Mouse (Mus musculus) neural tube, embryonic 15.5 days (tissue): ENCODE results near the gene Tmcc3. TPM values are rescaled to one million over a fixed set of nuclear protein-coding genes. Genes with fewer than 3 reads are reported as not detected.
A peak's percentile ranks its signal among the peaks of the same experiment; 100 is the strongest.

Experiments
- ATAC-seq: fragments of 200-750 bp; cut with Nextera tagmentation; 2 replicates; pipeline ENCODE4 v1.8.0; 2017; ENCODE audit warnings: mild to moderate bottlenecking, moderate TSS enrichment, moderate library complexity; ENCODE audit not compliant: low FRiP score
- H3K27ac ChIP-seq: fragments of 300-500 bp; sonication (generic); replicated peaks from 2 replicates; pipeline ENCODE4 v1.5.1; 2015; ENCODE audit warnings: mild to moderate bottlenecking, inconsistent platforms
- H3K27me3 ChIP-seq: fragments of 300-500 bp; sonication (generic); replicated peaks from 2 replicates; pipeline ENCODE4 v1.6.1; 2015; ENCODE audit warnings: inconsistent platforms
- H3K36me3 ChIP-seq: fragments of 300-500 bp; sonication (generic); 2 replicates; pipeline ENCODE4 v1.6.1; 2015; ENCODE audit warnings: inconsistent platforms
- H3K4me1 ChIP-seq: fragments of 300-500 bp; sonication (generic); 2 replicates; pipeline ENCODE4 v1.6.1; 2015; ENCODE audit warnings: inconsistent platforms
- H3K4me2 ChIP-seq: fragments of 300-500 bp; sonication (generic); 2 replicates; pipeline ENCODE4 v1.6.1; 2015; ENCODE audit warnings: inconsistent platforms, mild to moderate bottlenecking, moderate library complexity
- H3K4me3 ChIP-seq: fragments of 300-500 bp; sonication (generic); replicated peaks from 2 replicates; pipeline ENCODE4 v1.5.1; 2015; ENCODE audit warnings: mild to moderate bottlenecking, inconsistent platforms
- H3K9ac ChIP-seq: fragments of 300-500 bp; sonication (generic); replicated peaks from 2 replicates; pipeline ENCODE4 v1.6.1; 2015; ENCODE audit warnings: mild to moderate bottlenecking, inconsistent platforms
- H3K9me3 ChIP-seq: fragments of 300-500 bp; sonication (generic); replicated peaks from 2 replicates; pipeline ENCODE4 v1.6.1; 2016; ENCODE audit warnings: inconsistent platforms
- WGBS: fragments of 180-500 bp; shearing (Covaris S2); methylation state at CpG from one replicate; pipeline ENCODE4 v1.1.7; 2015; ENCODE audit warnings: mixed read lengths; 5-methylcytosine and 5-hydroxymethylcytosine counted together
- polyA plus RNA-seq: library from polyadenylated mRNA; unstranded; fragments of >200 nt; fragmentation: Nextera tagmentation; extraction: Ambion mirVana; gene quantifications from 2 replicates; pipeline ENCODE4 v1.2.1, GENCODE M21; 2015

Tmcc3 gene
- polyA plus RNA-seq, 1 experiment from 2014 or later = 17.6 TPM

DNA sequence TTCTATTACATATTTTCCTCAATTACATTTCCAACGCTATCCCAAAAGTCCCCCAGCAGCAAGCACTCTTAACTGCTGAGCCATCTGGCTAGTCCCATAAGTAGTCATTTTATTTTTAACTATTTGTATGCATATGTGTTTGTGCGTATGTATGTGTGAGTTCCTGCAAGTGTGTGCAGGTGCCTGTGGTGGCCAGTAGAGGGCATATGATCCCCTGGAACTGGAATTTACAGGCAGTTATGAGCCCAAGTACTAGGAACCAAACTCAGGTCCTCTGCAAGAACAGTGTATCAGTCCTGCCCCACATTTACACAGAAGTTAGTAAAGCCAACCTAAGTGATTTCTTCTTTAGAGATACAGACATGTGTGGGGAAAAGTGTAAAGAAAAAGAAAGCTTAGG, 68.3 kb downstream of the Tmcc3 start:
- H3K27me3 ChIP-seq = no peaks in the 10 kb centered on the region
- H3K4me2 ChIP-seq = no peak overlapping the region
- no peak overlapping the region for H3K9ac ChIP-seq
- ATAC-seq = no peak
- no peak overlapping the region for H3K27ac ChIP-seq
- H3K36me3 ChIP-seq = no peaks in the 10 kb centered on the region
- H3K9me3 ChIP-seq = peaks cover 4% of the 10 kb centered on the region; the same call in 1 of the 2 replicates
- no peak overlapping the region for H3K4me3 ChIP-seq
- WGBS = 62% methylated on average over 2 of the region's 2 CpGs
- peaks cover 19% of the 10 kb centered on the region for H3K4me1 ChIP-seq

- no peaks in the 10 kb centered on the region for H3K27me3 ChIP-seq
- peaks cover 19% of the 10 kb centered on the region for H3K4me1 ChIP-seq
- no peak overlapping the region for H3K9ac ChIP-seq
- no peaks in the 10 kb centered on the region for H3K36me3 ChIP-seq
- peaks cover 12% of the 10 kb centered on the region for H3K9me3 ChIP-seq
- no peak overlapping the region for H3K4me2 ChIP-seq
- WGBS = 70% methylated on average over 9 of the region's 9 CpGs
- no peak overlapping the region for H3K4me3 ChIP-seq
- ATAC-seq = no peak
- H3K27ac ChIP-seq = no peak overlapping the region; the same call in 1 of the 2 replicates
Observed at GRCm38 (mm10) chr10:94380662-94381392, 69.1 kb downstream of the Tmcc3 start.

- WGBS = 89% methylated on average over 4 of the region's 4 CpGs
- no peak overlapping the region for H3K4me2 ChIP-seq
- no peak overlapping the region for H3K9ac ChIP-seq
- H3K9me3 ChIP-seq = peaks cover 14% of the 10 kb centered on the region
- no peak for ATAC-seq
- H3K27me3 ChIP-seq = no peaks in the 10 kb centered on the region
- no peaks in the 10 kb centered on the region for H3K36me3 ChIP-seq
- H3K4me3 ChIP-seq = no peak overlapping the region
- peaks cover 19% of the 10 kb centered on the region for H3K4me1 ChIP-seq
- H3K27ac ChIP-seq = no peak overlapping the region
Observed at GRCm38 (mm10) chr10:94381393-94381740, 69.6 kb downstream of the Tmcc3 start.

- H3K4me2 ChIP-seq = no peak overlapping the region
- peaks cover 14% of the 10 kb centered on the region for H3K9me3 ChIP-seq
- no peak overlapping the region for H3K4me3 ChIP-seq
- peaks cover 18% of the 10 kb centered on the region for H3K4me1 ChIP-seq
- no peaks in the 10 kb centered on the region for H3K27me3 ChIP-seq
- 67% methylated on average over 14 of the region's 14 CpGs for WGBS
- no peak overlapping the region for H3K9ac ChIP-seq
- H3K36me3 ChIP-seq = no peaks in the 10 kb centered on the region
- H3K27ac ChIP-seq = no peak overlapping the region
- ATAC-seq = no peak
Observed at GRCm38 (mm10) chr10:94382618-94383017, 70.9 kb downstream of the Tmcc3 start.

GRCm38 (mm10) chr10:94383565-94383964, 71.8 kb downstream of the Tmcc3 start:
- no peak for ATAC-seq
- Histone ChIP-seq H3K4me3 (no peak overlapping the region), H3K9me3 (peaks cover 14% of the 10 kb centered on the region), H3K4me1 (peaks cover 9% of the 10 kb centered on the region), H3K27ac (no peak overlapping the region), H3K27me3 (no peaks in the 10 kb centered on the region), H3K4me2 (no peak overlapping the region), H3K36me3 (no peaks in the 10 kb centered on the region), H3K9ac (no peak overlapping the region)
- WGBS = 81% methylated on average over 6 of the region's 6 CpGs

- no peak overlapping the region for H3K4me2 ChIP-seq
- no peaks in the 10 kb centered on the region for H3K4me1 ChIP-seq
- no peak for ATAC-seq
- H3K9me3 ChIP-seq = peaks cover 14% of the 10 kb centered on the region
- 68% methylated on average over 6 of the region's 6 CpGs for WGBS
- H3K36me3 ChIP-seq = no peaks in the 10 kb centered on the region
- no peak overlapping the region for H3K27ac ChIP-seq
- H3K4me3 ChIP-seq = no peak overlapping the region
- no peaks in the 10 kb centered on the region for H3K27me3 ChIP-seq
- no peak overlapping the region for H3K9ac ChIP-seq
Observed at GRCm38 (mm10) chr10:94389219-94389618, 77.5 kb downstream of the Tmcc3 start.

GRCm38 (mm10) chr10:94391049-94391448, 79.3 kb downstream of the Tmcc3 start:
- H3K4me3 ChIP-seq = no peak overlapping the region
- 82% methylated on average over 5 of the region's 5 CpGs for WGBS
- ATAC-seq = no peak
- H3K4me1 ChIP-seq = no peaks in the 10 kb centered on the region
- no peaks in the 10 kb centered on the region for H3K36me3 ChIP-seq
- H3K9me3 ChIP-seq = 0 out of 2 replicates have a peak, but pooled peaks cover under 1% of the 10 kb centered on the region
- H3K27ac ChIP-seq = no peak overlapping the region
- no peaks in the 10 kb centered on the region for H3K27me3 ChIP-seq
- H3K9ac ChIP-seq = no peak overlapping the region
- no peak overlapping the region for H3K4me2 ChIP-seq

DNA sequence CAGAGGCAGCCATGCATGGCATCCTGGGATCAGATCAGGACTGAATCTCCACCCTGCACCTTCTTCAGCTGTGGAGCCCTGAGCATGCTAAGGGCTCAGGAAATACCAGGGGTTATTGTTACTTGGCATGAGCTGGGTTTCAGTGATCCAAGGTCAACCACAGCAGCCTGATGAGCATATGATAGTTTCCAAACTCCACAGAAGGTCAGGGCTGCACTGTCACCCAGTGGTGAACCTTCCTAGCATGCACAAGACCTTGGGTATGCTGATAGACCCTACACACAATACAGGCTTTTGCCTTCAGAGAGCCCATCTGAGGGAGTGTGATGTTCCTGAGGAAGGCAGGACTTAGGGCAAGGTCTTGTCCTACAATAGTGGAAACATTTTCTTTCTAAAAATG, 82.5 kb downstream of the Tmcc3 start:
- Histone ChIP-seq H3K4me3 (no peak overlapping the region), H3K27ac (no peak overlapping the region), H3K4me1 (peaks cover 9% of the 10 kb centered on the region), H3K9me3 (no peaks in the 10 kb centered on the region), H3K9ac (no peak overlapping the region), H3K36me3 (no peaks in the 10 kb centered on the region), H3K4me2 (no peak overlapping the region), H3K27me3 (no peaks in the 10 kb centered on the region)
- no peak for ATAC-seq

GRCm38 (mm10) chr10:94397833-94398596, 86.3 kb downstream of the Tmcc3 start:
- Histone ChIP-seq H3K27me3 (no peaks in the 10 kb centered on the region), H3K9me3 (no peaks in the 10 kb centered on the region), H3K9ac (no peak overlapping the region), H3K4me3 (no peak overlapping the region), H3K36me3 (no peaks in the 10 kb centered on the region), H3K4me1 (peaks cover 9% of the 10 kb centered on the region), H3K27ac (peak overlapping the region; percentile 51; the same call in 1 of the 2 replicates), H3K4me2 (peak overlapping the region; percentile 20; the same call in 1 of the 2 replicates)
- peak; percentile 36; the same call in 1 of the 2 replicates for ATAC-seq
- whole genome bisulfite sequencing = 52% methylated on average over 11 of the region's 11 CpGs

- Histone ChIP-seq H3K27ac (no peak overlapping the region), H3K4me3 (no peak overlapping the region), H3K9ac (no peak overlapping the region), H3K36me3 (no peaks in the 10 kb centered on the region), H3K27me3 (no peaks in the 10 kb centered on the region), H3K9me3 (no peaks in the 10 kb centered on the region), H3K4me2 (no peak overlapping the region), H3K4me1 (peaks cover 9% of the 10 kb centered on the region)
- no peak for ATAC-seq
- 88% methylated on average over 8 of the region's 8 CpGs for WGBS
Observed at GRCm38 (mm10) chr10:94400895-94401294, 89.1 kb downstream of the Tmcc3 start.

DNA sequence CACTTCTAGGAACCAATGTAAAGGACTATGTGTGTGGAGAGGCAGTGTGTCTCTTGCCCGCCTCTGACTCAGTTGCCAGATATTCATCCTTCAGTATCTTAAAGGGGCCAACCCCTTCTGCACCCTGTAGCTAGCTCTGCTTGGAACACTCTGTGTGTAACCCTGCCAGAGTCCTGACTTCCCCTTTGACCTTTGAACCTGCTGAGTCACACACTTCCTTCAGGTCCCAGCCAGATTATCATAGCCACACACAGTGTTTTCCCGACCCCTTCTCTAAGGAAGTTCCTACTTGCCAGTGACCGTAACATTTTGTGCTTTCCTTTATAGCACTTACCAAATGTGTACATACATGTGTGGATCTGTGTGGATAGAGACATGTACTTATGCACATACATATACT, 93.7 kb downstream of the Tmcc3 start:
- no peaks in the 10 kb centered on the region for H3K36me3 ChIP-seq
- WGBS = 83% methylated on average over 3 of the region's 3 CpGs
- H3K4me1 ChIP-seq = peaks cover 11% of the 10 kb centered on the region
- no peak for ATAC-seq
- H3K9ac ChIP-seq = no peak overlapping the region
- H3K4me3 ChIP-seq = no peak overlapping the region
- H3K9me3 ChIP-seq = no peaks in the 10 kb centered on the region
- no peak overlapping the region for H3K4me2 ChIP-seq
- H3K27ac ChIP-seq = no peak overlapping the region
- no peaks in the 10 kb centered on the region for H3K27me3 ChIP-seq

DNA sequence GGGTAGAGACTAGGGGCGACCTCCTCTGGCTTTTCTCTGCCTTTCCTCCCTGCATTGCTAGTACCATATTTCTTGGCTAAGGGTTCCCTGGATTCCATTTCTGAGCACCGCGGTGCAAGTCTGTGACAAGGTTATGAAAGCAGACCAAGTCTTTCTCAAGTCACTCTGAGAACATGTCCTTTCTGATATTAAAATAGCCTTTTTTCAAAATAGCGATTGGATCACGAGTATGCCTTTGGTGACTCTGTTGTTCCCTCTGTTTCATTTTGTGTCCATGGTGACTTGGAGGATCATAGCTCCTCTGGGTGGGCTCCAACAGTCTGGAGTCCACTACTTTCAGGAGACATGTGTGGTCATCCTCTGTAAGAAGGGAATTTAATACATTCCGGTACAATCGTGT, 95.1 kb downstream of the Tmcc3 start:
- H3K4me1 ChIP-seq = peaks cover 14% of the 10 kb centered on the region
- H3K4me2 ChIP-seq = no peak overlapping the region
- H3K27ac ChIP-seq = no peak overlapping the region
- H3K4me3 ChIP-seq = no peak overlapping the region
- no peak for ATAC-seq
- WGBS = 93% methylated on average over 7 of the region's 7 CpGs
- H3K27me3 ChIP-seq = no peaks in the 10 kb centered on the region
- H3K9me3 ChIP-seq = no peaks in the 10 kb centered on the region
- no peaks in the 10 kb centered on the region for H3K36me3 ChIP-seq
- no peak overlapping the region for H3K9ac ChIP-seq
